Mouse (Mus musculus) olfactory bulb, adult 2 months (tissue): ENCODE results near the gene Lrrc10.

Source experiments
- CTCF ChIP-seq: fragments of 200-500 bp; IDR thresholded peaks from 2 replicates; pipeline ENCODE4 v1.5.1; 2012; ENCODE audit warnings: low read depth, mild to moderate bottlenecking, low read length, moderate library complexity; ENCODE audit not compliant: insufficient read depth
- POLR2A ChIP-seq: fragments of 200-500 bp; IDR thresholded peaks from 2 replicates; pipeline ENCODE4 v1.6.1; 2012; ENCODE audit warnings: mild to moderate bottlenecking, low read depth, low read length, moderate library complexity; ENCODE audit not compliant: insufficient read depth

DNA sequence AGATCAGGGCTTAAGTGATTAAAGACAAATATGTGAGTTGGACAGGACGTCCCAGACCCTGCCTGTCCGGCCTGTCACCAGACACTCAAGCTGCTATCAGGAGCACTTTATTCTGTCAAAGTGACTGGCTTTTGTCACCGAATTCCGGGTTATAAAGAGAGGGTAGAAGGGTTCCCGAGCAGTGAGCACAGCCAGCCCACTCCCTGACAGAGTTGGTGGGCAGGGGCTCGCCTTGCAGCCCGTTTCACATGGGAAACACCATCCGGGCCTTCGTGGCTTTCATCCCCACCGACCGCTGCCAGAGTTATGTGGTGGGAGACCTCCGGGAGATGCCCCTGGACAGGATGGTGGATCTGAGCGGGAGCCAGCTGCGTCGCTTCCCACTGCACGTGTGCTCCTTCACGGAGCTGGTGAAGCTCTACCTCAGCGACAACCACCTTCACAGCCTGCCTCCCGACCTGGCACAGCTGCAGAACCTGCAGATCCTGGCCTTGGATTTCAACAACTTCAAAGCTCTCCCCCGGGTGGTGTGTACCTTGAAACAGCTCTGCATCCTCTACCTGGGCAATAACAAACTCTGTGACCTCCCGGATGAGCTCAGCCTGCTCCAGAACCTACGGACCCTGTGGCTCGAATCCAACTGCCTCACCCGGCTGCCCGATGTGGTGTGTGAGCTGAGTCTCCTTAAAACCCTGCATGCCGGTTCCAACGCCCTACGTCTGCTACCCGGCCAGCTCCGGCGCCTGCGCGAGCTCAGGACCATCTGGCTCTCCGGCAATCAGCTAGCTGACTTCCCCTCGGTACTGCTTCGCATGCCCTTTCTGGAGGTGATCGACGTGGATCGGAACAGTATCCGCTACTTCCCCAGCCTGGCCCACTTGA, at the start of gene Lrrc10:
- TF ChIP-seq POLR2A = no peak
- TF ChIP-seq CTCF = no peak
